Mouse (Mus musculus) MEL (cell line): Measurements from ENCODE around the gene Zfp804a. TPM values are rescaled to one million over a fixed set of nuclear protein-coding genes. Genes with fewer than 3 reads are reported as not detected.

ENCODE experiments used
- DNase-seq: peaks from one replicate; pipeline ENCODE4 v3.0.0; 2011; ENCODE audit warnings: low read depth, low spot score
- H3K27ac ChIP-seq: 2 replicates; pipeline ENCODE4 v1.5.1; 2012; ENCODE audit warnings: low read depth, mild to moderate bottlenecking, control low read depth, low read length, moderate library complexity; ENCODE audit not compliant: control insufficient read depth
- H3K27me3 ChIP-seq, 2 experiments: fragments of 150-350 bp in 1 of 2; sonication (generic) in 1 of 2; 2 replicates each; pipeline ENCODE4 v1.6.1; 2012; ENCODE audit warnings: low read length in 2 of 2, mild to moderate bottlenecking in 2 of 2, improper control_type of control experiment in 1 of 2, moderate library complexity in 1 of 2; ENCODE audit not compliant: insufficient read depth in 2 of 2, control insufficient read depth in 1 of 2
- H3K36me3 ChIP-seq, 2 experiments: 2 replicates each; pipeline ENCODE4 v1.6.1; 2012 to 2014; ENCODE audit warnings: low read length in 2 of 2, improper control_type of control experiment in 1 of 2, inconsistent platforms in 1 of 2, mild to moderate bottlenecking in 1 of 2; ENCODE audit not compliant: insufficient read depth in 2 of 2, control insufficient read depth in 1 of 2
- H3K4me1 ChIP-seq, 2 experiments: fragments of 150-350 bp in 1 of 2; sonication (generic) in 1 of 2; 2 replicates each; pipeline ENCODE4 v1.6.1; 2012; ENCODE audit warnings: low read length in 2 of 2, improper control_type of control experiment in 1 of 2, mild to moderate bottlenecking in 1 of 2; ENCODE audit not compliant: insufficient read depth in 2 of 2, control insufficient read depth in 1 of 2
- H3K4me3 ChIP-seq, 2 experiments: fragments of 150-350 bp in 1 of 2; sonication (generic) in 1 of 2; 2 replicates each; pipeline ENCODE4 v1.5.1; 2012; ENCODE audit warnings: low read depth in 2 of 2, low read length in 2 of 2, mild to moderate bottlenecking in 2 of 2, moderate library complexity in 2 of 2, control low read depth in 1 of 2, improper control_type of control experiment in 1 of 2; ENCODE audit not compliant: control insufficient read depth in 1 of 2, insufficient read depth in 1 of 2
- H3K79me2 ChIP-seq: 2 replicates; pipeline ENCODE4 v1.6.1; 2012; ENCODE audit warnings: mild to moderate bottlenecking, low read length, moderate library complexity; ENCODE audit not compliant: control insufficient read depth, poor library complexity, insufficient read depth
- H3K9ac ChIP-seq: 2 replicates; pipeline ENCODE4 v1.6.1; 2012; ENCODE audit warnings: low read depth, mild to moderate bottlenecking, control low read depth, low read length, moderate library complexity; ENCODE audit not compliant: control insufficient read depth, poor library complexity, severe bottlenecking
- H3K9me3 ChIP-seq: fragments of 150-350 bp; sonication (generic); replicated peaks from 2 replicates; pipeline ENCODE4 v1.6.1; 2012; ENCODE audit warnings: mild to moderate bottlenecking, low read length, improper control_type of control experiment, moderate library complexity; ENCODE audit not compliant: insufficient read depth
- CHD1 ChIP-seq: IDR thresholded peaks from 2 replicates; pipeline ENCODE4 v1.6.1; 2012; ENCODE audit warnings: low read depth, mild to moderate bottlenecking, inconsistent platforms, low read length, improper control_type of control experiment
- E2F4 ChIP-seq: IDR thresholded peaks from 2 replicates; pipeline ENCODE4 v1.6.1; 2011; ENCODE audit warnings: low read depth, low read length, improper control_type of control experiment, borderline replicate concordance
- EP300 ChIP-seq, 2 experiments: IDR thresholded peaks; 2 replicates each; pipeline ENCODE4 v1.6.1; 2011; ENCODE audit warnings: improper control_type of control experiment in 2 of 2, low read length in 2 of 2, low read depth in 1 of 2, mild to moderate bottlenecking in 1 of 2
- GABPA ChIP-seq: IDR thresholded peaks from 2 replicates; pipeline ENCODE4 v1.6.1; 2012; ENCODE audit warnings: low read depth, mild to moderate bottlenecking, inconsistent platforms, low read length, improper control_type of control experiment, moderate library complexity
- HCFC1 ChIP-seq: IDR thresholded peaks from 2 replicates; pipeline ENCODE4 v1.6.1; 2012; ENCODE audit warnings: low read depth, mild to moderate bottlenecking, inconsistent platforms, low read length, improper control_type of control experiment, moderate library complexity
- MAFK ChIP-seq: IDR thresholded peaks from 2 replicates; pipeline ENCODE4 v1.6.1; 2011; ENCODE audit warnings: low read depth, mild to moderate bottlenecking, low read length, improper control_type of control experiment, borderline replicate concordance
- MAX ChIP-seq: IDR thresholded peaks from 2 replicates; pipeline ENCODE4 v1.6.1; 2011; ENCODE audit warnings: low read length, improper control_type of control experiment
- MAZ ChIP-seq: IDR thresholded peaks from 2 replicates; pipeline ENCODE4 v1.6.1; 2012; ENCODE audit warnings: low read depth, mild to moderate bottlenecking, inconsistent platforms, low read length, improper control_type of control experiment
- MYB ChIP-seq: IDR thresholded peaks from 2 replicates; pipeline ENCODE4 v1.6.1; 2011; ENCODE audit warnings: mild to moderate bottlenecking, low read depth, low read length, improper control_type of control experiment
- NRF1 ChIP-seq: IDR thresholded peaks from 2 replicates; pipeline ENCODE4 v1.6.1; 2014; ENCODE audit warnings: low read depth, mild to moderate bottlenecking, inconsistent platforms, low read length, improper control_type of control experiment, moderate library complexity; ENCODE audit not compliant: poor library complexity, insufficient read depth, severe bottlenecking
- RAD21 ChIP-seq: IDR thresholded peaks from 2 replicates; pipeline ENCODE4 v1.6.1; 2011; ENCODE audit warnings: mild to moderate bottlenecking, low read depth, low read length, improper control_type of control experiment
- RCOR1 ChIP-seq: IDR thresholded peaks from 2 replicates; pipeline ENCODE4 v1.6.1; 2012; ENCODE audit warnings: low read depth, mild to moderate bottlenecking, inconsistent platforms, low read length, improper control_type of control experiment
- SIN3A ChIP-seq: IDR thresholded peaks from 2 replicates; pipeline ENCODE4 v1.6.1; 2012; ENCODE audit warnings: low read length, improper control_type of control experiment, inconsistent platforms
- ZKSCAN1 ChIP-seq: IDR thresholded peaks from 2 replicates; pipeline ENCODE4 v1.6.1; 2012; ENCODE audit warnings: low read depth, mild to moderate bottlenecking, inconsistent platforms, low read length, improper control_type of control experiment, moderate library complexity
- ZMIZ1 ChIP-seq: IDR thresholded peaks from 2 replicates; pipeline ENCODE4 v1.6.1; 2012; ENCODE audit warnings: low read depth, mild to moderate bottlenecking, inconsistent platforms, low read length, improper control_type of control experiment, moderate library complexity
- polyA plus RNA-seq, 2 experiments: library from polyadenylated mRNA; stranded (reverse) in 1 of 2; unstranded in 1 of 2; fragments of >175 nt in 1 of 2; fragments of >200 nt in 1 of 2; gene quantifications; 2 replicates each; pipeline versions ENCODE4 v1.2.1 to v1.2.4; 2012; ENCODE audit warnings: low replicate concordance in 2 of 2, low read depth in 1 of 2; ENCODE audit not compliant: insufficient read length in 2 of 2, insufficient read depth in 1 of 2, missing spikeins in 1 of 2
- total RNA-seq: library from RNA; depleted of rRNA; stranded (reverse); fragments of 300-350 nt; gene quantifications from 2 replicates; pipeline ENCODE4 v1.2.3, GENCODE M21; 2012; rRNA removed

Zfp804a gene
- not detected in 2 replicates for total RNA-seq
- polyA plus RNA-seq, result not detected

DNA sequence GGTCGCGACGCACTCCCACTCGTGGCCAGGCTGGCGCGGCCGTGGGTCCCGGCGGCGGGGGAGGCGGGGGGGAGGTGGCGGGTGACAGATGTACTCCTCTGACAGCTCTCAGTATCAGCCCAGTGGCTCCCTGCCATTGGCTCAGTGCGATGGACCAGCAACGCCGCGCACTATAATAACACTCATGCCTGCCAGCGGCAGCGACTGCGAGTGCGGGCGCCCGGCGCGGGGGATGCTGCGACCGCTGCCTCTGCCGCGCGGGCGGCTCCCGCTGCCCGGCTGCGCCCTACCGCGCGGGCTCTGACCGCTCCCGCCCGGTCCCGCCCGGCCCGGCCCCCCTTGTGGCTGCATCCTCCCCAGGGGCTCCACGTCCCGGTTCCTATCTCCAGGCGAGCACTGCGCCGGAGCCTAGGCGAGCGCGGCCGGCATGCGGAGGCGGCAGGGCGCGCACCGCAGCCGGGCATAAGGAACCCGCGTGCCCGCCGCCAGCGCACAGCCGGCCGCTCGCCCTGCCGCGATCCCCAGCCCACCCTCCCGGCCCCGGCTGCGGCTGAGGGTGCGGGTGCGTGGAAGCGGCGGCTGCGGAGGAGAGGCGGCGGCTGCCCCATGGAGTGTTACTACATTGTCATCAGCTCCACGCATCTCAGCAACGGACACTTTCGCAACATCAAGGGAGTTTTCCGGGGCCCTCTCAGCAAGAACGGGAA, at the start of gene Zfp804a:
Gene Zfp804a (plus strand): TSS at position 38 of the 707 bp plus-strand sequence.
- Histone ChIP-seq H3K9ac (no peak within 1 kb of the TSS), H3K4me1 (no peaks in the 10 kb centered on the region), H3K79me2 (no peaks in the 10 kb centered on the region), H3K36me3 (no peaks in the 10 kb centered on the region), H3K27me3 (no peaks in the 10 kb centered on the region), H3K27ac (no peak within 1 kb of the TSS), H3K4me3 (no peak within 1 kb of the TSS), H3K9me3 (no peaks in the 10 kb centered on the region)
- no peak for DNase-seq
- TF ChIP-seq ZMIZ1, result no peak
- no peak for TF ChIP-seq RCOR1
- no peak for TF ChIP-seq E2F4
- TF ChIP-seq MYB, result no peak
- no peak for TF ChIP-seq ZKSCAN1
- TF ChIP-seq MAFK, result no peak
- TF ChIP-seq RAD21, result no peak
- TF ChIP-seq EP300 (IDR thresholded peaks at IDR 0.05; ENCODE audit: low read depth in 1 of 2, low read length in 2 of 2), result no peak
- no peak for TF ChIP-seq CHD1
- TF ChIP-seq NRF1, result no peak
- TF ChIP-seq MAX, result no peak
- no peak for TF ChIP-seq GABPA
- TF ChIP-seq SIN3A, result no peak

- H3K9me3 ChIP-seq, result no peaks in the 10 kb centered on the region
- no peak for DNase-seq
- H3K79me2 ChIP-seq, result no peaks in the 10 kb centered on the region
- H3K27ac ChIP-seq, result no peak overlapping the region
- H3K27me3 ChIP-seq, result no peaks in the 10 kb centered on the region
- no peak overlapping the region for H3K9ac ChIP-seq
- no peak for TF ChIP-seq MAZ
- no peak for TF ChIP-seq ZMIZ1
- TF ChIP-seq HCFC1, result no peak
- no peaks in the 10 kb centered on the region for H3K4me1 ChIP-seq
- H3K4me3 ChIP-seq, result no peak overlapping the region
- no peaks in the 10 kb centered on the region for H3K36me3 ChIP-seq
Observed at GRCm38 (mm10) chr2:82051635-82052034, 1.4 kb upstream of the Zfp804a start.
